9 mouse cellular contexts compared by ENCODE assay signal in genomic region chr2:27077655-27078244, GRCm38 (mm10). TPM values are rescaled to one million over a fixed set of nuclear protein-coding genes. Genes with fewer than 3 reads are reported as not detected.
DNase-seq lines count a peak whose midpoint lies in the region; ATAC-seq and TF ChIP-seq lines count a peak whose summit lies in the region.
"Had no signal": no experiment of that assay in that cellular context is flagged by ENCODE, and none has a peak within 500 bp of the region (broad histone marks: within the 10 kb centered on the region; RNA-seq: fewer than 3 reads in every experiment).

No protein-coding gene starts in this region.

- no peak for TF ChIP-seq EP300 in stomach, postnatal 0 days (optimal IDR thresholded peaks at IDR 0.05)

- TF ChIP-seq CTCF in stomach, postnatal 0 days (IDR thresholded peaks at IDR 0.05; ENCODE audit: low read depth), result peak; percentile 46

- no peaks in the 10 kb centered on the region for H3K9me3 ChIP-seq in stomach, postnatal 0 days (ENCODE audit: control insufficient read depth, low read length)

- no peaks in the 10 kb centered on the region for H3K27me3 ChIP-seq in stomach, postnatal 0 days (ENCODE audit: control insufficient read depth, insufficient read depth, low read length)

- H3K27ac ChIP-seq in stomach, postnatal 0 days (replicated peaks), result no peak overlapping the region

- no peak overlapping the region for H3K4me3 ChIP-seq in stomach, postnatal 0 days (ENCODE audit: low read depth, low read length)

- peaks cover 5% of the 10 kb centered on the region; the same call in 1 of the 2 replicates for H3K4me1 ChIP-seq in stomach, postnatal 0 days (replicated peaks; ENCODE audit: control insufficient read depth, insufficient read depth)

- no peaks in the 10 kb centered on the region for H3K36me3 ChIP-seq in stomach, postnatal 0 days (ENCODE audit: control insufficient read depth, insufficient read depth, low read length)

- no peak overlapping the region for H3K4me2 ChIP-seq in stomach, postnatal 0 days (replicated peaks; ENCODE audit: low read depth)

- ATAC-seq in stomach, postnatal 0 days (ENCODE audit: low FRiP score, low TSS enrichment), result no peak

- H3K9ac ChIP-seq in stomach, postnatal 0 days (ENCODE audit: low read length), result no peak overlapping the region

- 58% methylated on average over 10 of the region's 10 CpGs for WGBS in stomach, postnatal 0 days

- intact Hi-C loops in left cerebral cortex, postnatal 4 days (cut with DNase I), result no loop called here
- intact Hi-C loops in left cerebral cortex, postnatal 36 days (cut with DNase I), result no loop called here

- peak; percentile 60 for DNase-seq in adrenal gland, postnatal 14 days
- no peak for DNase-seq in adrenal gland, adult 18-20 months (ENCODE audit: low spot score in 2 of 2)
- peak; percentile 69 for DNase-seq in left cerebral cortex, postnatal 4 days
- no peak for DNase-seq in left cerebral cortex, adult 9 months (ENCODE audit: low spot score in 2 of 2)
- DNase-seq in embryo, embryonic 11 days, result peak; percentile 43
- DNase-seq in stomach, postnatal 0 days (ENCODE audit: low spot score), result no peak
- DNase-seq in T-cell, adult 2 months (ENCODE audit: low spot score), result no peak
- no peak for DNase-seq in left cerebral cortex, postnatal 36 days (ENCODE audit: low spot score in 2 of 2)

RNA-seq across cellular contexts. Expression of gene Adamtsl2, which starts 1.4 kb away (rescaled TPM):
- 11.5 and 11.7 TPM in 2 replicates for total RNA-seq in adrenal gland, postnatal 14 days (2021)
- 10 to 100 TPM; 20.4 to 23.7 TPM for total RNA-seq in adrenal gland, adult 18-20 months (2021)
- 10 to 100 TPM; 23.8 to 25.1 TPM for total RNA-seq in left cerebral cortex, postnatal 4 days (2021)
- polyA plus RNA-seq in stomach, postnatal 0 days (2015; fragmentation: Nextera tagmentation; extraction: Ambion mirVana), result 1.4 and 3.4 TPM in 2 replicates
- 10 to 100 TPM; 22.0 to 22.2 TPM for total RNA-seq in left cerebral cortex, postnatal 36 days (2021)
- total RNA-seq: monocyte, adult 5-6 weeks had no signal

RNA-seq across cellular contexts. Expression of gene Mymk, which starts 5.8 kb away (rescaled TPM):
- total RNA-seq in adrenal gland, postnatal 14 days (2021), result not detected in 2 replicates
- total RNA-seq in adrenal gland, adult 18-20 months (2021), result not detected
- under 1 TPM in 1 of 2 experiments, not detected in 1; 0.42 TPM for total RNA-seq in left cerebral cortex, postnatal 4 days (2021)
- 0.55 and 1.1 TPM in 2 replicates for polyA plus RNA-seq in stomach, postnatal 0 days (2015; fragmentation: Nextera tagmentation; extraction: Ambion mirVana)
- under 1 TPM in 1 of 2 experiments, not detected in 1; 0.44 TPM for total RNA-seq in left cerebral cortex, postnatal 36 days (2021)
- total RNA-seq: monocyte, adult 5-6 weeks had no signal

RNA-seq across cellular contexts. Expression of gene Slc2a6, which starts 50.0 kb away (rescaled TPM):
- 0.63 and 1.7 TPM in 2 replicates for total RNA-seq in adrenal gland, postnatal 14 days (2021)
- 1 to 10 TPM in 1 of 2 experiments, under 1 TPM in 1; 0.33 to 1.1 TPM for total RNA-seq in adrenal gland, adult 18-20 months (2021)
- total RNA-seq in left cerebral cortex, postnatal 4 days (2021), result 10 to 100 TPM; 23.3 to 27.5 TPM
- 2.0 and 2.7 TPM in 2 replicates for polyA plus RNA-seq in stomach, postnatal 0 days (2015; fragmentation: Nextera tagmentation; extraction: Ambion mirVana)
- total RNA-seq in left cerebral cortex, postnatal 36 days (2021), result 10 to 100 TPM; 32.2 to 32.4 TPM

Comparison
In these comparisons a context has a peak if more than half of its experiments do, and no peak if none do; other contexts are left out.
1. DNase-seq: peak in adrenal gland, postnatal 14 days (single experiment), left cerebral cortex, postnatal 4 days (single experiment) and embryo, embryonic 11 days (single experiment); none in adrenal gland, adult 18-20 months (0 of 2), left cerebral cortex, adult 9 months (0 of 2), stomach, postnatal 0 days (single experiment), T-cell, adult 2 months (single experiment) and left cerebral cortex, postnatal 36 days (0 of 2).